Mouse (Mus musculus) lung, adult 18-20 months (tissue): ENCODE data around the gene Tuba3a.

ENCODE experiments used
- DNase-seq, 2 experiments: peaks; one replicate each; pipeline ENCODE4 v3.0.0; 2022; ENCODE audit warnings: mixed read lengths in 2 of 2

The Tuba3a gene

GRCm38 (mm10) chr6:125265239-125265638, 20.6 kb downstream of the Tuba3a start:
- DNase-seq = peak in 1 of 2 experiments; percentile 23

GRCm38 (mm10) chr6:125264219-125264618, 21.6 kb downstream of the Tuba3a start:
- DNase-seq = no peak

- no peak for DNase-seq
Observed at GRCm38 (mm10) chr6:125260006-125260555, 25.8 kb downstream of the Tuba3a start.

GRCm38 (mm10) chr6:125256222-125256966, 29.4 kb downstream of the Tuba3a start:
- peak; percentile 54 to 59 for DNase-seq

- no peak for DNase-seq
Observed at GRCm38 (mm10) chr6:125255516-125256044, 30.3 kb downstream of the Tuba3a start.

GRCm38 (mm10) chr6:125253863-125254715, 31.8 kb downstream of the Tuba3a start:
- no peak for DNase-seq

- no peak for DNase-seq
Observed at GRCm38 (mm10) chr6:125252711-125253110, 33.1 kb downstream of the Tuba3a start.

GRCm38 (mm10) chr6:125252285-125252684, 33.6 kb downstream of the Tuba3a start:
- DNase-seq = peak in 1 of 2 experiments; percentile 40

GRCm38 (mm10) chr6:125244551-125244950, 41.3 kb downstream of the Tuba3a start:
- no peak for DNase-seq

GRCm38 (mm10) chr6:125241566-125241965, 44.3 kb downstream of the Tuba3a start:
- DNase-seq = no peak

GRCm38 (mm10) chr6:125240617-125241016, 45.2 kb downstream of the Tuba3a start:
- no peak for DNase-seq

GRCm38 (mm10) chr6:125239547-125239946, 46.3 kb downstream of the Tuba3a start:
- DNase-seq = no peak

- no peak for DNase-seq
Observed at GRCm38 (mm10) chr6:125238396-125238795, 47.4 kb downstream of the Tuba3a start.

GRCm38 (mm10) chr6:125237421-125237820, 48.4 kb downstream of the Tuba3a start:
- DNase-seq = no peak

- no peak for DNase-seq
Observed at GRCm38 (mm10) chr6:125236782-125237181, 49.1 kb downstream of the Tuba3a start, which contains the start of gene Cd27. Cd27 (minus strand) TSS chr6:125237010.

GRCm38 (mm10) chr6:125236341-125236740, 49.5 kb downstream of the Tuba3a start:
- DNase-seq = no peak

GRCm38 (mm10) chr6:125234520-125234828, 51.4 kb downstream of the Tuba3a start:
- DNase-seq = no peak

- peak; percentile 28 to 58 for DNase-seq
Observed at GRCm38 (mm10) chr6:125233816-125234519, 51.9 kb downstream of the Tuba3a start.

- no peak for DNase-seq
Observed at GRCm38 (mm10) chr6:125232516-125232915, 53.3 kb downstream of the Tuba3a start.

GRCm38 (mm10) chr6:125232045-125232437, 53.8 kb downstream of the Tuba3a start:
- DNase-seq = peak; percentile 21 to 27

GRCm38 (mm10) chr6:125231117-125232044, 54.5 kb downstream of the Tuba3a start, which contains the start of gene Tapbpl:
Tapbpl (minus strand) TSS chr6:125231860.
- DNase-seq = peak; percentile 75 to 79
